Mouse (Mus musculus): ENCODE results near the gene Nkrf.

- TF ChIP-seq POLR2A (IDR thresholded peaks at IDR 0.05; ENCODE audit: insufficient read length, low read depth) (no peak), MYOD1 (IDR thresholded peaks at IDR 0.05; ENCODE audit: control insufficient read depth in 1 of 3, insufficient read length in 2 of 3, low read depth in 2 of 3) (no peak), TCF12 (IDR thresholded peaks at IDR 0.05; ENCODE audit: insufficient read depth, poor library complexity, severe bottlenecking) (no peak), MAX (IDR thresholded peaks at IDR 0.05; ENCODE audit: low read depth) (no peak), USF1 (IDR thresholded peaks at IDR 0.05; ENCODE audit: low read depth) (no peak)
Measured at GRCm38 (mm10) chrX:36917749-36918148, 15.1 kb upstream of the Nkrf start.

Measured in myocyte (in vitro differentiated cells).